Mouse (Mus musculus) MEL (cell line): ENCODE measurements at regions not wholly inside any gene's neighbourhood (a gene's known extent, or its start where the extent isn't known, plus 50 kb on each side); places are given as distances from the start of the nearest gene placed in this dataset.

ENCODE experiments used
- DNase-seq: peaks from one replicate; pipeline ENCODE4 v3.0.0; 2011; ENCODE audit warnings: low read depth, low spot score
- H3K27ac ChIP-seq: 2 replicates; pipeline ENCODE4 v1.5.1; 2012; ENCODE audit warnings: low read depth, mild to moderate bottlenecking, control low read depth, low read length, moderate library complexity; ENCODE audit not compliant: control insufficient read depth
- H3K27me3 ChIP-seq, 2 experiments: fragments of 150-350 bp in 1 of 2; sonication (generic) in 1 of 2; 2 replicates each; pipeline ENCODE4 v1.6.1; 2012; ENCODE audit warnings: low read length in 2 of 2, mild to moderate bottlenecking in 2 of 2, improper control_type of control experiment in 1 of 2, moderate library complexity in 1 of 2; ENCODE audit not compliant: insufficient read depth in 2 of 2, control insufficient read depth in 1 of 2
- H3K36me3 ChIP-seq, 2 experiments: 2 replicates each; pipeline ENCODE4 v1.6.1; 2012 to 2014; ENCODE audit warnings: low read length in 2 of 2, improper control_type of control experiment in 1 of 2, inconsistent platforms in 1 of 2, mild to moderate bottlenecking in 1 of 2; ENCODE audit not compliant: insufficient read depth in 2 of 2, control insufficient read depth in 1 of 2
- H3K4me1 ChIP-seq, 2 experiments: fragments of 150-350 bp in 1 of 2; sonication (generic) in 1 of 2; 2 replicates each; pipeline ENCODE4 v1.6.1; 2012; ENCODE audit warnings: low read length in 2 of 2, improper control_type of control experiment in 1 of 2, mild to moderate bottlenecking in 1 of 2; ENCODE audit not compliant: insufficient read depth in 2 of 2, control insufficient read depth in 1 of 2
- H3K4me3 ChIP-seq, 2 experiments: fragments of 150-350 bp in 1 of 2; sonication (generic) in 1 of 2; 2 replicates each; pipeline ENCODE4 v1.5.1; 2012; ENCODE audit warnings: low read depth in 2 of 2, low read length in 2 of 2, mild to moderate bottlenecking in 2 of 2, moderate library complexity in 2 of 2, control low read depth in 1 of 2, improper control_type of control experiment in 1 of 2; ENCODE audit not compliant: control insufficient read depth in 1 of 2, insufficient read depth in 1 of 2
- H3K79me2 ChIP-seq: 2 replicates; pipeline ENCODE4 v1.6.1; 2012; ENCODE audit warnings: mild to moderate bottlenecking, low read length, moderate library complexity; ENCODE audit not compliant: control insufficient read depth, poor library complexity, insufficient read depth
- H3K9ac ChIP-seq: 2 replicates; pipeline ENCODE4 v1.6.1; 2012; ENCODE audit warnings: low read depth, mild to moderate bottlenecking, control low read depth, low read length, moderate library complexity; ENCODE audit not compliant: control insufficient read depth, poor library complexity, severe bottlenecking
- H3K9me3 ChIP-seq: fragments of 150-350 bp; sonication (generic); replicated peaks from 2 replicates; pipeline ENCODE4 v1.6.1; 2012; ENCODE audit warnings: mild to moderate bottlenecking, low read length, improper control_type of control experiment, moderate library complexity; ENCODE audit not compliant: insufficient read depth
- CTCF ChIP-seq, 3 experiments: IDR thresholded peaks in 2 of 3; conservative IDR thresholded peaks in 1 of 3; 2 replicates each; pipeline ENCODE4 v1.5.1; 2011 to 2012; ENCODE audit warnings: low read length in 3 of 3, low read depth in 2 of 3, mild to moderate bottlenecking in 2 of 3, improper control_type of control experiment in 1 of 3, inconsistent platforms in 1 of 3, mixed read lengths in 1 of 3, moderate library complexity in 1 of 3; ENCODE audit not compliant: control insufficient read depth in 1 of 3, insufficient read depth in 1 of 3, poor library complexity in 1 of 3, severe bottlenecking in 1 of 3
- EP300 ChIP-seq, 2 experiments: IDR thresholded peaks; 2 replicates each; pipeline ENCODE4 v1.6.1; 2011; ENCODE audit warnings: improper control_type of control experiment in 2 of 2, low read length in 2 of 2, low read depth in 1 of 2, mild to moderate bottlenecking in 1 of 2
- ETS1 ChIP-seq: IDR thresholded peaks from 2 replicates; pipeline ENCODE4 v1.6.1; 2012; ENCODE audit warnings: low read depth, mild to moderate bottlenecking, inconsistent platforms, low read length, improper control_type of control experiment, moderate library complexity
- GABPA ChIP-seq: IDR thresholded peaks from 2 replicates; pipeline ENCODE4 v1.6.1; 2012; ENCODE audit warnings: low read depth, mild to moderate bottlenecking, inconsistent platforms, low read length, improper control_type of control experiment, moderate library complexity
- GATA1 ChIP-seq: IDR thresholded peaks from 2 replicates; pipeline ENCODE4 v1.6.1; 2011; ENCODE audit warnings: low read depth, low read length, improper control_type of control experiment
- HCFC1 ChIP-seq: IDR thresholded peaks from 2 replicates; pipeline ENCODE4 v1.6.1; 2012; ENCODE audit warnings: low read depth, mild to moderate bottlenecking, inconsistent platforms, low read length, improper control_type of control experiment, moderate library complexity
- KAT2A ChIP-seq: conservative IDR thresholded peaks from 2 replicates; pipeline ENCODE4 v1.6.1; 2012; ENCODE audit warnings: low read depth, low read length, improper control_type of control experiment, inconsistent platforms
- MAFK ChIP-seq: IDR thresholded peaks from 2 replicates; pipeline ENCODE4 v1.6.1; 2011; ENCODE audit warnings: low read depth, mild to moderate bottlenecking, low read length, improper control_type of control experiment, borderline replicate concordance
- MAX ChIP-seq: IDR thresholded peaks from 2 replicates; pipeline ENCODE4 v1.6.1; 2011; ENCODE audit warnings: low read length, improper control_type of control experiment
- MXI1 ChIP-seq: IDR thresholded peaks from 2 replicates; pipeline ENCODE4 v1.6.1; 2011; ENCODE audit warnings: mild to moderate bottlenecking, low read depth, low read length, improper control_type of control experiment
- NELFE ChIP-seq: IDR thresholded peaks from 2 replicates; pipeline ENCODE4 v1.6.1; 2011; ENCODE audit warnings: low read depth, low read length, improper control_type of control experiment
- RAD21 ChIP-seq: IDR thresholded peaks from 2 replicates; pipeline ENCODE4 v1.6.1; 2011; ENCODE audit warnings: mild to moderate bottlenecking, low read depth, low read length, improper control_type of control experiment
- RCOR1 ChIP-seq: IDR thresholded peaks from 2 replicates; pipeline ENCODE4 v1.6.1; 2012; ENCODE audit warnings: low read depth, mild to moderate bottlenecking, inconsistent platforms, low read length, improper control_type of control experiment
- SIN3A ChIP-seq: IDR thresholded peaks from 2 replicates; pipeline ENCODE4 v1.6.1; 2012; ENCODE audit warnings: low read length, improper control_type of control experiment, inconsistent platforms
- TAL1 ChIP-seq: IDR thresholded peaks from 2 replicates; pipeline ENCODE4 v1.6.1; 2012; ENCODE audit warnings: mild to moderate bottlenecking, inconsistent platforms, low read length, moderate library complexity, mixed read lengths
- TCF12 ChIP-seq: IDR thresholded peaks from 2 replicates; pipeline ENCODE4 v1.6.1; 2014; ENCODE audit warnings: low read depth, mild to moderate bottlenecking, inconsistent platforms, low read length, improper control_type of control experiment, moderate library complexity
- USF1 ChIP-seq: IDR thresholded peaks from 2 replicates; pipeline ENCODE4 v1.6.1; 2014; ENCODE audit warnings: low read depth, mild to moderate bottlenecking, inconsistent platforms, low read length, improper control_type of control experiment, moderate library complexity

DNA sequence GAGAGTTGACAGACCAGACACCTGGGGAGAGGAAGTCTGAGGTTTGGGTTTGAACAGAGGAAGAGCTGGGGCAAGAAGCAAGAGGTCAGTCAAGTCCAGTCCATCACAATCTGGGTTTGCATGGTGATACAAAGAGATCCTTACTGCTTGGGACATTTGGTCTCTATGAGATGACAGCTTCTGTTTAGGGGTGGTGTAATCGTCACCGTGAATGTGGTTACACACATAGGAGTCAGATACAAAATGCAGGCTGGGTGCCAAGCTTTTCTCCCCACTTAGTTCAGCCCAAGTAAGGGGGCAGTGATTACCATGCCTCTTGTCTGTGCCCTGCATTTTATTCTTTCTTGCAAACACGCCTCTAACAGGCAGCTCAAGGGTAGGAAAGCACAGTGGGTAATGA lies 108.9 kb downstream of the Qrsl1 start:
- peak; percentile 55 for TF ChIP-seq MXI1
- no peak for TF ChIP-seq RAD21
- no peak for TF ChIP-seq NELFE
- TF ChIP-seq HCFC1 = 0 out of 2 replicates have a peak, but pooled peaks have one; percentile 17
- peak; percentile 67 for TF ChIP-seq ETS1
- TF ChIP-seq RCOR1 = peak; percentile 83
- TF ChIP-seq GATA1 = 0 out of 2 replicates have a peak, but pooled peaks have one; percentile 35
- TF ChIP-seq CTCF (IDR thresholded peaks at IDR 0.05 in 2 of 3, conservative IDR thresholded peaks at IDR 0.05 in 1 of 3; ENCODE audit: control insufficient read depth in 1 of 3, insufficient read depth in 1 of 3, low read depth in 2 of 3, low read length in 3 of 3, poor library complexity in 1 of 3, severe bottlenecking in 1 of 3) = no peak
- TF ChIP-seq TCF12 = peak; percentile 50; the same call in 1 of the 2 replicates
- peak; percentile 74 for TF ChIP-seq SIN3A
- no peak for TF ChIP-seq KAT2A
- TF ChIP-seq TAL1 = peak; percentile 13; the same call in 1 of the 2 replicates
- TF ChIP-seq MAX = peak; percentile 39; the same call in 1 of the 2 replicates
- TF ChIP-seq EP300 (IDR thresholded peaks at IDR 0.05; ENCODE audit: low read depth in 1 of 2, low read length in 2 of 2) = peak; percentile 62 to 70
- 0 out of 2 replicates have a peak, but pooled peaks have one; percentile 32 for TF ChIP-seq MAFK
- no peak for TF ChIP-seq GABPA
- H3K27me3 ChIP-seq = no peaks in the 10 kb centered on the region
- peak; percentile 84 for DNase-seq
- peaks cover 16 to 31% of the 10 kb centered on the region in 2 experiments for H3K4me1 ChIP-seq
- H3K27ac ChIP-seq = peak overlapping the region; percentile 90
- H3K9me3 ChIP-seq = no peaks in the 10 kb centered on the region
- H3K9ac ChIP-seq = no peak overlapping the region
- H3K36me3 ChIP-seq = peaks cover 0 to 34% of the 10 kb centered on the region in 2 experiments; a peak in 2 of 4 replicates
- no peaks in the 10 kb centered on the region for H3K79me2 ChIP-seq
- peak overlapping the region in 1 of 2 experiments; percentile 1; a peak in 1 of 4 replicates for H3K4me3 ChIP-seq

DNA sequence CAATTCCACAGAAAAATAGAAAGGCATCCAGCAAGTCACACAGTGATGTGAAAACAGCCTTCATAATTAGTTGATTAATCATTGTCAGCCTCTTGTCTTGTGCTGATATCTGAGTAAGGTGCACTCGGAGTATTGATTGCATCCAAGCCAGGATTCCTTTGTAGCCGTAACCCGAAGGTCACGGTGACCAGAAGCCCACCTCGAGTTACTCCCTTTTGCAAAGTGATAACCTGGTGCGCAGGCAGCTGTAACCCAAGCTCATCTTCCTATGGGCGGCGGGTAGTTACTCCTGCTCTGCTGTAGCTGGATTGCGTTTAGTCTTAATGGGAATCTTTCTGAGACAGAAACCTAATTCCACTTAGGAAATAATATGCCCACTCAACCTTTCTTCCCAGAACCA lies 107.0 kb downstream of the Qrsl1 start:
- H3K27me3 ChIP-seq = no peaks in the 10 kb centered on the region
- DNase-seq = no peak
- no peaks in the 10 kb centered on the region for H3K9me3 ChIP-seq
- no peak overlapping the region for H3K27ac ChIP-seq
- peaks cover 16 to 31% of the 10 kb centered on the region in 2 experiments for H3K4me1 ChIP-seq
- H3K79me2 ChIP-seq = no peaks in the 10 kb centered on the region
- no peak for TF ChIP-seq USF1
- TF ChIP-seq, all 39 proteins: peak for 0
- Histone ChIP-seq H3K36me3 (peaks cover 0 to 34% of the 10 kb centered on the region in 2 experiments; a peak in 2 of 4 replicates), H3K4me3 (no peak overlapping the region), H3K9ac (no peak overlapping the region)
